Mouse (Mus musculus) liver, postnatal 0 days (tissue): ENCODE data around the gene Zfp653.

Experiments used
- CTCF ChIP-seq: sonication (generic); IDR thresholded peaks from 2 replicates; pipeline ENCODE4 v1.5.1; 2016; ENCODE audit warnings: antibody characterized with exemption, low read depth
- EP300 ChIP-seq: IDR thresholded peaks from 2 replicates; pipeline ENCODE4 v1.6.1; 2016; ENCODE audit warnings: antibody characterized with exemption, low read depth, mild to moderate bottlenecking

DNA sequence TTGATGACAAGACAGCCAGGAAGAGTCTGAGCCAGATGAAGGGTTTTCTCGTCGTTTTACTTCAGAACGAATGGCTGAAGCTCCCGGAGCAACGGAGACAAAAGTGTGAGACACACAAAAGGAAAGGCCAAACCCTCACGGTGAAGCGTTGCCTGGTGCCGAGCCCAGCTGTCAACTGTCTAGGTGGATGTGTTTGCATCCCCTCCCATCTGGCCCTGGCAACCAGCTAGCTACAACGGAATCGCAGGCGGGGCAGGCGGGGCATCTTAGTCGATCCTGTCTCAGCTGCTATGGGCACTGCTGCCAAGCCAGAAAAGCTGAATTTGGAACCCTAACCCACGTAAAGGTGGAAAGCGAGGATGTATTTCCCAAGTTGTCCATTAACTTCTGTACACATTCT is 44.9 kb upstream of the Zfp653 start:
- TF ChIP-seq EP300 (no peak), CTCF (no peak)
